Mouse (Mus musculus) ovary, postnatal 36 days (tissue): ENCODE results near the gene Lrfn1.

Source experiments
- DNase-seq: peaks from one replicate; pipeline ENCODE4 v3.0.0; 2022; ENCODE audit warnings: low spot score, mixed read lengths

The Lrfn1 gene

GRCm38 (mm10) chr7:28451531-28452360 lies at the start of gene Lrfn1:
TSS of gene Lrfn1 (plus strand) at chr7:28451980.
- DNase-seq, result peak; percentile 27

- DNase-seq, result peak; percentile 60
Measured at GRCm38 (mm10) chr7:28410841-28411475, 40.8 kb upstream of the Lrfn1 start.

- DNase-seq, result no peak
Measured at GRCm38 (mm10) chr7:28412826-28413225, 39.0 kb upstream of the Lrfn1 start.

GRCm38 (mm10) chr7:28417368-28417767 lies 34.4 kb upstream of the Lrfn1 start:
- no peak for DNase-seq

GRCm38 (mm10) chr7:28418096-28418670 lies 33.6 kb upstream of the Lrfn1 start:
- DNase-seq, result no peak

GRCm38 (mm10) chr7:28419416-28419815 lies 32.4 kb upstream of the Lrfn1 start:
- no peak for DNase-seq

GRCm38 (mm10) chr7:28423018-28423417 lies 28.8 kb upstream of the Lrfn1 start:
- no peak for DNase-seq

- DNase-seq, result no peak
Measured at GRCm38 (mm10) chr7:28427738-28428137, 24.0 kb upstream of the Lrfn1 start.

- no peak for DNase-seq
Measured at GRCm38 (mm10) chr7:28430512-28430911, 21.3 kb upstream of the Lrfn1 start.

- no peak for DNase-seq
Measured at GRCm38 (mm10) chr7:28432252-28432651, 19.5 kb upstream of the Lrfn1 start.

- DNase-seq, result peak; percentile 29
Measured at GRCm38 (mm10) chr7:28435660-28436259, 16.0 kb upstream of the Lrfn1 start.

- DNase-seq, result peak; percentile 100
Measured at GRCm38 (mm10) chr7:28436271-28436904, 15.4 kb upstream of the Lrfn1 start.

GRCm38 (mm10) chr7:28436932-28437570 lies 14.7 kb upstream of the Lrfn1 start, which contains the start of gene Gmfg:
TSS of gene Gmfg (plus strand) at chr7:28437447.
- DNase-seq, result peak; percentile 70

GRCm38 (mm10) chr7:28437964-28438363 lies 13.8 kb upstream of the Lrfn1 start:
- DNase-seq, result no peak

GRCm38 (mm10) chr7:28438771-28439170 lies 13.0 kb upstream of the Lrfn1 start:
- DNase-seq, result no peak

GRCm38 (mm10) chr7:28440739-28441138 lies 11.0 kb upstream of the Lrfn1 start:
- no peak for DNase-seq

- DNase-seq, result no peak
Measured at GRCm38 (mm10) chr7:28441776-28442485, 9.8 kb upstream of the Lrfn1 start.

- no peak for DNase-seq
Measured at GRCm38 (mm10) chr7:28442688-28443087, 9.1 kb upstream of the Lrfn1 start.

- no peak for DNase-seq
Measured at GRCm38 (mm10) chr7:28444344-28444974, 7.3 kb upstream of the Lrfn1 start.

GRCm38 (mm10) chr7:28446446-28446845 lies 5.3 kb upstream of the Lrfn1 start:
- peak; percentile 76 for DNase-seq
